Mouse (Mus musculus): ENCODE data around the gene Tnn. TPM values are rescaled to one million over a fixed set of nuclear protein-coding genes. Genes with fewer than 3 reads are reported as not detected.

The Tnn gene
- polyA plus RNA-seq, 1 experiment from 2014 or later = 0.12 TPM

GRCm38 (mm10) chr1:160144343-160144742 is 9.0 kb downstream of the Tnn start:
- Histone ChIP-seq H3K4me2 (no peak overlapping the region), H3K4me3 (no peak overlapping the region), H3K27me3 (no peaks in the 10 kb centered on the region), H3K36me3 (no peaks in the 10 kb centered on the region), H3K27ac (replicated peaks) (no peak overlapping the region), H3K4me1 (replicated peaks) (no peaks in the 10 kb centered on the region), H3K9ac (no peak overlapping the region), H3K9me3 (no peaks in the 10 kb centered on the region)
- ATAC-seq (ENCODE audit: low FRiP score, low read depth) = no peak
- WGBS = 65% methylated on average over 7 of the region's 7 CpGs

DNA sequence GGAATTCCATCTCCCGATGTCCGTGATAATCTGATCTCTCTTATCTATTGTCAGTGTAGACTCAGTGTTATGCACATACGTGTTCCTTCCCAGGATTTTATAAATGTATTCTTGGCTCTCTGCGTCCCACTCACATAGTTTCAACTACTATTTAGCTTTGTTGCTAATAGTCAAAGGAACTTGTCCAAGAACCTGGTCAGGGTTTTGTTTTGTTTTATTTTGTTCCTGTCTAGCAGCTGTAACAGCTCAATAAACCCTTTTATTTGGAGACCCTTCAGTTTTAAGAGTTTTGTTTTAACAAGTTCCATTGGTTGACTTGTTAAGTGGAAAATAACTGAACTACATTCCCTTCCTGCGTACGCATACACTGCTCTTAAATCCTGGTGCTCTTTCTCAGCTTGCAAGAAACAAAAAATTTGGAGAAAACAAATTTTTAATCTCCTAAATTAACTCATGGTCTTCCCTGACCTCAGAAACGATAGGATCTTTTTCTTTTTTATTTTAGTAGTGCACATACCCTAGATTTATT is 17.0 kb downstream of the Tnn start:
- Histone ChIP-seq H3K4me3 (no peak overlapping the region), H3K36me3 (no peaks in the 10 kb centered on the region), H3K9ac (no peak overlapping the region), H3K4me2 (no peak overlapping the region), H3K27ac (replicated peaks) (no peak overlapping the region), H3K27me3 (no peaks in the 10 kb centered on the region), H3K9me3 (no peaks in the 10 kb centered on the region), H3K4me1 (replicated peaks) (no peaks in the 10 kb centered on the region)
- 85% methylated on average over 7 of the region's 7 CpGs for WGBS
- no peak for ATAC-seq (ENCODE audit: low FRiP score, low read depth)

- H3K27me3 ChIP-seq = no peaks in the 10 kb centered on the region
- no peak overlapping the region for H3K4me2 ChIP-seq
- no peaks in the 10 kb centered on the region for H3K36me3 ChIP-seq
- H3K27ac ChIP-seq (replicated peaks) = no peak overlapping the region
- no peak for ATAC-seq (ENCODE audit: low FRiP score, low read depth)
- H3K9me3 ChIP-seq = no peaks in the 10 kb centered on the region
- no peaks in the 10 kb centered on the region for H3K4me1 ChIP-seq (replicated peaks)
- 61% methylated on average over 4 of the region's 4 CpGs for WGBS
- no peak overlapping the region for H3K9ac ChIP-seq
- H3K4me3 ChIP-seq = no peak overlapping the region
Observed at GRCm38 (mm10) chr1:160133464-160134079, 19.8 kb downstream of the Tnn start.

DNA sequence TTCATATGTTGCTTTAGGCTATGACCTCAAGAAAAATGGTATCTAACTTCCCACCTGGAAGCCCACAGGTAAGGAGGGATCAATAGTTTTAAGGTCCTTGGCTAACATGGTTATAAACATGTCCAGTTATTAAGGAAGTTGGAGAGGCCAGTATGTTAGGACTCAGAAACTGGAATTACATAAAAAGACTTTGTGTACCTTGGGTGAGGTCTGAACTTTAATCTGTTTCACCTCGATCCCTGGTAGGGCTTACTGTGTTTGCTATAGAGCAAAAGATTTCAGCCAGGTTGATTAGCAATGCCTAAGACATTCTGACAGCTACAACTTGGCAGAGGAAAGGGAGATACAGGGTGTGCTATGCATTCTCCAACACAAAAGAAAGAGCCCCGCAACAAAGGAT is 29.4 kb downstream of the Tnn start:
- H3K27me3 ChIP-seq = no peaks in the 10 kb centered on the region
- WGBS = 89% methylated on average over 2 of the region's 2 CpGs
- no peaks in the 10 kb centered on the region for H3K4me1 ChIP-seq (replicated peaks)
- H3K4me2 ChIP-seq = no peak overlapping the region
- no peak overlapping the region for H3K9ac ChIP-seq
- H3K27ac ChIP-seq (replicated peaks) = no peak overlapping the region
- no peak overlapping the region for H3K4me3 ChIP-seq
- H3K36me3 ChIP-seq = no peaks in the 10 kb centered on the region
- ATAC-seq (ENCODE audit: low FRiP score, low read depth) = no peak
- H3K9me3 ChIP-seq = no peaks in the 10 kb centered on the region

DNA sequence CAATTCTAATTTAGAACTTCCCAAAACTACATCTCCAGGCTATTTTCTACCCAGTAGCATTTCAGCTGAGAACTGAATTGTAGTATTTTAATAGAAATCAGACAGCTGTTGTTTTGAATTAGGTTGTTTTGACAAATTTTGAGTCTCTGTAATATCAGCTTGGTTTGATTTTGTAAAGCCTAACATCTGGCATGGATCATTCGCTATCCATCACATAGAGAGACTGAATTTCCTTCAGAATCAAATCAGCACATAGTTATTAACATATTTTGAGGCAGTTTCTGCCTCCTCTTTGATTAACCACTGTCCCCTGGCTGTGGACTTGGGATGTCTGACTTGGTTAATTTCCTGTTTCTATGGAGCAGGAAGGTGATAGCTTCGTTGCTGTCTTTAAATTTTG is 44.8 kb downstream of the Tnn start:
- Histone ChIP-seq H3K27ac (replicated peaks) (no peak overlapping the region), H3K4me3 (no peak overlapping the region), H3K4me2 (no peak overlapping the region), H3K36me3 (no peaks in the 10 kb centered on the region), H3K9me3 (no peaks in the 10 kb centered on the region), H3K9ac (no peak overlapping the region), H3K27me3 (no peaks in the 10 kb centered on the region), H3K4me1 (replicated peaks) (no peaks in the 10 kb centered on the region)
- no peak for ATAC-seq (ENCODE audit: low FRiP score, low read depth)
- WGBS = 77% methylated on average over 2 of the region's 2 CpGs

DNA sequence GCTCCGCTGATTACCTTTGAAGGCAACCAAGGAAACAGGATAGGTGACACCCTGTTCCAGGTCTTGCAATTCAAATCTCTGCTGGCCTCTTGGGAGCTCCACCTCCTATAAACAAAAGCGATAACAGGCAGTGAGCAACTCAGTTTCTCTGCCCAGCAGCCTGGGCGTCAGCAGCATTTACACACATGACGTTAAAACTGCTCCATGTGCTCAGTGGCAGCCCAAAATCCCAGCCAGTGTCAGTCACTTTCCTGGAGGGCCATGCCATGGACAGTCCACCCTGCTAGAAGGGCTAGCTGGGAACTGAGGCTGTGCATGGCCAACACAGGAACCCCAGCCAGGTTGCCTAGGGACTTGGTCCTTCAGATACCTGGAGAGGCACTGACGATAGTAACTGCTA is 48.0 kb downstream of the Tnn start:
- Histone ChIP-seq H3K4me1 (replicated peaks) (no peaks in the 10 kb centered on the region), H3K4me3 (no peak overlapping the region), H3K9me3 (no peaks in the 10 kb centered on the region), H3K9ac (no peak overlapping the region), H3K36me3 (no peaks in the 10 kb centered on the region), H3K27ac (replicated peaks) (no peak overlapping the region), H3K27me3 (no peaks in the 10 kb centered on the region), H3K4me2 (no peak overlapping the region)
- ATAC-seq (ENCODE audit: low FRiP score, low read depth) = no peak
- WGBS = 93% methylated on average over 5 of the region's 5 CpGs

DNA sequence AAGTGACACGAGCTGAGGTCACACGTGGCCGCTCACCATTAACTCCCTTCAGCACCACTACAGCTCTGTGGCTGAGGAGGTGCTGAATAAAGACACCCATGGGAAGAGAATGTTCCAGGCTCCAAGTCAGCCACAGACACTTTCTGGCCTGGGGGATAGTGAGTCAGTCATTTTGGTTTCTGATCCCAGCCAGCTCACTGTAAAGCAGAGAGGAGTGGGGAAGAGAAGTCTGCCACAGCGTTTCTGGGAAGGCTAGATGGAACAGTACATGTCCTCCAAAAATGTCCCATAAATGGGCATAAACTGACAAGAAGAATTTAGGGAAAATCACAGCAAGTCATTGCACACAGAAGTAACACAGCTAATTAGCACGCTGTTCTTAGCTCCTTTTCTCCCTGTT is 52.4 kb downstream of the Tnn start:
- Histone ChIP-seq H3K27ac (replicated peaks) (no peak overlapping the region), H3K4me3 (no peak overlapping the region), H3K36me3 (no peaks in the 10 kb centered on the region), H3K9me3 (no peaks in the 10 kb centered on the region), H3K9ac (no peak overlapping the region), H3K27me3 (no peaks in the 10 kb centered on the region), H3K4me1 (replicated peaks) (no peaks in the 10 kb centered on the region), H3K4me2 (no peak overlapping the region)
- no peak for ATAC-seq (ENCODE audit: low FRiP score, low read depth)
- 79% methylated on average over 5 of the region's 5 CpGs for WGBS

- no peaks in the 10 kb centered on the region for H3K27me3 ChIP-seq
- no peaks in the 10 kb centered on the region for H3K9me3 ChIP-seq
- H3K36me3 ChIP-seq = no peaks in the 10 kb centered on the region
- H3K4me2 ChIP-seq = no peak overlapping the region
- no peak for ATAC-seq (ENCODE audit: low FRiP score, low read depth)
- H3K4me1 ChIP-seq (replicated peaks) = no peaks in the 10 kb centered on the region
- no peak overlapping the region for H3K4me3 ChIP-seq
- 85% methylated on average over 5 of the region's 5 CpGs for WGBS
- H3K27ac ChIP-seq (replicated peaks) = no peak overlapping the region
- H3K9ac ChIP-seq = no peak overlapping the region
Observed at GRCm38 (mm10) chr1:160099659-160100302, 53.6 kb downstream of the Tnn start.

- Histone ChIP-seq H3K4me3 (no peak overlapping the region), H3K27me3 (no peaks in the 10 kb centered on the region), H3K4me1 (replicated peaks) (no peaks in the 10 kb centered on the region), H3K9me3 (no peaks in the 10 kb centered on the region), H3K27ac (replicated peaks) (no peak overlapping the region), H3K4me2 (no peak overlapping the region), H3K36me3 (no peaks in the 10 kb centered on the region), H3K9ac (no peak overlapping the region)
- ATAC-seq (ENCODE audit: low FRiP score, low read depth) = no peak
- whole genome bisulfite sequencing = 67% methylated on average over 2 of the region's 2 CpGs
Observed at GRCm38 (mm10) chr1:160086651-160087050, 66.7 kb downstream of the Tnn start.

DNA sequence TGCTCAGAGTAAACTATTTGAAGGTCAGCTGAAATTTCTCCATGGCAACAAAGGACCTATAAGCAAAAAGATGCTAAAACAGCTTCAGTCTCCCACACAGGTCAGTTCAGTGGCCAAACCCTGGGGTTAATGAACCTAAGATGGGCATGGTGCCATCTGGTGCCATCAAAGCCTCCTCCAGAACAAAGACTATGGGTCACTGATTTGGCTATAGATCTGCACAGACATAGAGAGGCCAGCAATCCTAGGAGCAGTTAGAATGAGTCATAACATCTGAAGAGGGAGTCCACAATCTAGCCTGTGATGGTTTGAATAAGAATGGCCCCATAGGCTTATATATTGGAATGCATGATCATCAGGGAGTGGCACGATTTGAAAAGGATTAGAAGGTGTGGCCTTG is 69.1 kb downstream of the Tnn start:
- Histone ChIP-seq H3K4me1 (replicated peaks) (no peaks in the 10 kb centered on the region), H3K27ac (replicated peaks) (no peak overlapping the region), H3K27me3 (no peaks in the 10 kb centered on the region), H3K9me3 (no peaks in the 10 kb centered on the region), H3K4me3 (no peak overlapping the region), H3K4me2 (no peak overlapping the region), H3K36me3 (no peaks in the 10 kb centered on the region), H3K9ac (no peak overlapping the region)
- WGBS = 91% methylated on average over 1 of the region's 1 CpGs
- no peak for ATAC-seq (ENCODE audit: low FRiP score, low read depth)

DNA sequence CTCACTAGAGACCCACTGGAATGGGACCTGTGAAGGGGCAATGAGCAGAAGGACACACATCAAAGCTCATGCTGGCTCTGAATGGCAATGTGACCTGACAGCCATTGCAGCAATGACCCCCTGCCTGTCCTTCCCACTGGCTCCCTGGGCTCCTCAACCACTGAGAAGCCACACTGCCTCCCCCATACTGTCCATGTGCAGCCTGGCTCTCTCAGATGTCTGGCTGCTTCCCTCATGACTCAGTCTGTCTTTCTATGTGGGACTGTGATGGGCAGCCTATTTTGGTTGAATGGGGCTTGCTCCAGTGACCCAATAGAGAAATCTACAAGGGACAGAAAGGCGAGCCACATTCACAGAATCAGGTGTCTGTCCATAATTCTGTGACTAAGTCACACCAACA is 70.7 kb downstream of the Tnn start:
- H3K4me3 ChIP-seq = no peak overlapping the region
- WGBS = 92% methylated on average over 1 of the region's 1 CpGs

GRCm38 (mm10) chr1:160080800-160081436 is 72.5 kb downstream of the Tnn start:
- Histone ChIP-seq H3K9me3 (no peaks in the 10 kb centered on the region), H3K9ac (no peak overlapping the region), H3K27me3 (no peaks in the 10 kb centered on the region), H3K36me3 (no peaks in the 10 kb centered on the region), H3K4me1 (replicated peaks) (no peaks in the 10 kb centered on the region), H3K4me3 (no peak overlapping the region), H3K27ac (replicated peaks) (no peak overlapping the region), H3K4me2 (no peak overlapping the region)
- ATAC-seq (ENCODE audit: low FRiP score, low read depth) = peak; percentile 60
- 29% methylated on average over 2 of the region's 2 CpGs for WGBS

More for the DNA sequence above, 70.7 kb downstream of the Tnn start:
- no peak overlapping the region for H3K9ac ChIP-seq
- no peaks in the 10 kb centered on the region for H3K9me3 ChIP-seq
- H3K27ac ChIP-seq (replicated peaks) = no peak overlapping the region
- no peak overlapping the region for H3K4me2 ChIP-seq
- ATAC-seq (ENCODE audit: low FRiP score, low read depth) = no peak
- H3K36me3 ChIP-seq = no peaks in the 10 kb centered on the region
- H3K27me3 ChIP-seq = no peaks in the 10 kb centered on the region
- no peaks in the 10 kb centered on the region for H3K4me1 ChIP-seq (replicated peaks)
